Mouse (Mus musculus) c-Kit-negative CD71-positive TER-119-positive erythroid progenitor cells, embryonic 14.5 days (primary cell): ENCODE data around the gene Lgals9.
"Not testable (repeated sequence)": the region's sequence is repeated elsewhere in the genome, so short reads cannot be mapped to it uniquely, and the experiment has no call there.

Source experiments
- DNase-seq: peaks from one replicate; pipeline ENCODE4 v3.0.0-alpha.2; 2013; ENCODE audit warnings: low read depth, low spot score

The Lgals9 gene

DNA sequence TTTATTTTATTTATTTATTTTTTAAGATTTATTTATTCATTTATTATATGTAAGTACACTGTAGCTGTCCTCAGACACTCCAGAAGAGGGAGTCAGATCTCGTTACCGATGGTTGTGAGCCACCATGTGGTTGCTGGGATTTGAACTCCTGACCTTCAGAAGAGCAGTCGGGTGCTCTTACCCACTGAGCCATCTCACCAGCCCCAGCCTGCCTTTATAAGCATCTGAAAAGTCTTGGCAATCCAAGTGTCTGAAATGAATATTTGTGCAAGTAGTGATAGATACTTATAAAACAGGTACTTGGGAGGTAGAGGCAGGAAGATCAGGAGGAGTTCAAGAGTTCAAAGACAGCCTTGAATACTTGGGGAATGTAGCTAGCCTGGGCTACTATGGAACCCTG lies 22.6 kb upstream of the Lgals9 start:
- not testable (repeated sequence) for DNase-seq

DNA sequence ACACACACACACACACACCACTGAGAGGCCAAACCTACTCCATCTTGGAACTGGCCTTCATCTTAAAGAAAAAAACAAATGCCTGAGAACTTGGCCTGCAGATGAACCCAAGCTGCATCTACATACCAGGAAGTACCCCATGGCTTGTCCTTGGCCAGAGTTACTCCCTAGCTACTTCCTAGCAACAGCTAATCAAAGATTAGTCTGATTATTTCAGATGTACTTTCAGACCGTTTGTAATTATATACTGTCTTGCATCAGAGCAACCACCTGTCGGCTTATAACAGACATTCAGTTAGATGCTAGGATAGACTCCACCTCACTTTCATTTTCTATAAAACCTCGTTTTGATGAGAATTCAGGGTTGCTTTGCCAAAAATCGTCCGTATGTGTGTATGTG lies 21.7 kb upstream of the Lgals9 start:
- no peak for DNase-seq

GRCm38 (mm10) chr11:79005578-79006394 lies 21.0 kb upstream of the Lgals9 start:
- no peak for DNase-seq

- no peak for DNase-seq
These were observed 19.3 kb upstream of the Lgals9 start for GRCm38 (mm10) chr11:79003769-79004638.

GRCm38 (mm10) chr11:79003053-79003768 lies 18.5 kb upstream of the Lgals9 start:
- no peak for DNase-seq

DNA sequence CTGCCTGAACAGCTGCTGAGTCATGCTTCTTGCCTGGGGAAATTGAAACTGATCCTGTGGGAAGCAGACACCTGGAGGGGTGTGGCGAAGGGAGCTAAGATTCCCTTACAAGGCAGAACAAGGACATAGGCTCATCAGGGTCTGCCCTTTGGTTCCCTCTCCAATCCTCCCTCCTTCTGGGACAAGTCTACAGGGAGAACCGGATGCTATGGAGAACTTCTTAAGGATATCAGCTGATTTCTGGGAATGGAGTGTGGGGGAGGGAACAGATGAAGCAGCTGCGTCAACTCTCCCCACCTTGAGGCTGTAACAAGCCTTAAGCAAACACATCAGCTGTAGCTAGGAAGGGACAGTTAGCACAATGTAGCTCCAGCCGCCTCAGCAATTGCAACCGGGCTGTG lies 17.8 kb upstream of the Lgals9 start:
- no peak for DNase-seq

GRCm38 (mm10) chr11:79001871-79002270 lies 17.1 kb upstream of the Lgals9 start:
- DNase-seq, result no peak

- no peak for DNase-seq
These were observed 14.4 kb upstream of the Lgals9 start for GRCm38 (mm10) chr11:78999118-78999517.

DNA sequence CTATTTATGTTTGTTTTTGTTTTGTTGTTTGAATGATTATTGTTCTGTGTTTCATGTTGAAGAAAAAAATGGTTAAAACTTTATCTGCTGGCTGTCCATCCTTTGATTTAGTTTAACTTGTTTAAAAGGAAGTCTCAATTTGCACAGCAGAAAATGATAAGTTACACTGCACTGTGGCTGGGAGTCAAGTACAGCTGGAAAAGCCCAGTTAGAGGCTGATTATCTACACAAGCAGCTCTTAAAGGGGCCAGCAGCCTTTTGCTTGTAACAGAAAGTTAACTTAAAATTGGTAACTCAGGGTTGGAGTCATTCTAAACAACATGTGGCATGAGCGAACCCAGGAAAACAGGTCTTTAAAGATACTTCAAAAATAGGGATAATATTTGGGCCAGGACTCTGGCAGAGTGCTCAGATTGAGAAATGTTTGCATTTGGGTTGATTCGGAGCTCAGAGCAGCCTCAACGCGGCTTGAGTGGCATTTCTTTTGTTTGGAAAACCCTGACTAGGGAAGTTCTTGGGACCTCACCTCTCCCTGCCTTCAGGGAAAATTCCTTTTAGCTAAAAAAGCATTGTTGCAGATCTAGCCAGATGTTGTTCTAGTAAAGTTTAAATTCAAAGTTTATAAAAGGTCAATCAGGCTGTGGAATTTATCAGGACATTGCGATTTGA lies 6.3 kb upstream of the Lgals9 start:
- DNase-seq, result not testable (repeated sequence)

- DNase-seq, result no peak
These were observed 5.3 kb upstream of the Lgals9 start for GRCm38 (mm10) chr11:78990096-78990495.

- not testable (repeated sequence) for DNase-seq
These were observed 4.5 kb upstream of the Lgals9 start for GRCm38 (mm10) chr11:78989206-78989605.

DNA sequence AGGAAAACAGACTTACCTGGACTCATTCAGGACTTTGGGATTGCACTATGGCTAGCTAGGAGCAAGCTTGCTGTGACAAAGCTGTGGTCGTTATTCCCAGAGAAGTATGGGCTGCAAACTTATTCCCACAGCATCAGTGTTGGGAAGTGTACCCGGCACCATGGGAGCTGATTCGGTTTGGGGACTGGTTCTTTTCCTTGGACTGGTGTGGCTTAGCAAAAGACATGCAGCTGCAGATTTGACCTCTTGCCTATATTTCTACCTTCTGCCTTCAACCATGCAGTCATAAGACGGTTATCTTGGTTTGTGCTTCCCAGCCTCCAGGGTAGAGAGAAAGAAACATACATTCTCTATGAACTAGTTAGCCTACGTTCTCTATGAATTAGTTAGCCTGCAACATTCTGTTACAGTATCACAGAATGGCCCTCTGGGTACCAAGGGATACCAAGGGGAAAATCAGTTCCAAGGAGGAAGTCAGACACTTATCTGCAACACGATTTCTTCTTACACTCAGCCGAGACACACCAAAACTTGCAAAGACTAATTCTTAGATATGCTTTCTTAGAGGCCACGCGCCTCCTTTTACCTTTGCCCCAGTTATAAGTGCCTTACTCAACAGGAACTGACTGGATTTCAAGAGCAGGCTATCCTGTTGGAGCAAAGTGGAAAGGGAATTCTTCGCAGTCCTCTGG lies 1.7 kb upstream of the Lgals9 start:
- DNase-seq, result no peak

DNA sequence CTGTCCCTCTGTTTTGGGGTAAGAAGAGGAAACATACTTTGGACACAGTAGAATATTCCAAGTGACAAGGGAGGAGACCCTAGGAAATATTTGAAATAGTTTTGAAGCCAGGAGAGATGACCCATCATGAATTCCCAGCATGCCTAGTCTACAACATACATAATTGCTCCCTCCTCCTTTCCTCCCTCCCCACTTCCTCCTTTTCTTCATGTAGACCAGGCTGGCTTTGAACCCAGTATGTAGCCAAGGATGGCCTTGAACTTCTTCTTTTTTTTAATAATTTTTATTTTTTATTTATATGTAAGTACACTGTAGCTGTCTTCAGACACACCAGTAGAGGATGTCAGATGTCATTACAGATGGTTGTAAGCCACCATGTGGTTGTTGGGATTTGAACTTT lies 759 bp upstream of the Lgals9 start:
- no peak for DNase-seq

GRCm38 (mm10) chr11:78983539-78983938 lies 1.2 kb downstream of the Lgals9 start:
- no peak for DNase-seq

DNA sequence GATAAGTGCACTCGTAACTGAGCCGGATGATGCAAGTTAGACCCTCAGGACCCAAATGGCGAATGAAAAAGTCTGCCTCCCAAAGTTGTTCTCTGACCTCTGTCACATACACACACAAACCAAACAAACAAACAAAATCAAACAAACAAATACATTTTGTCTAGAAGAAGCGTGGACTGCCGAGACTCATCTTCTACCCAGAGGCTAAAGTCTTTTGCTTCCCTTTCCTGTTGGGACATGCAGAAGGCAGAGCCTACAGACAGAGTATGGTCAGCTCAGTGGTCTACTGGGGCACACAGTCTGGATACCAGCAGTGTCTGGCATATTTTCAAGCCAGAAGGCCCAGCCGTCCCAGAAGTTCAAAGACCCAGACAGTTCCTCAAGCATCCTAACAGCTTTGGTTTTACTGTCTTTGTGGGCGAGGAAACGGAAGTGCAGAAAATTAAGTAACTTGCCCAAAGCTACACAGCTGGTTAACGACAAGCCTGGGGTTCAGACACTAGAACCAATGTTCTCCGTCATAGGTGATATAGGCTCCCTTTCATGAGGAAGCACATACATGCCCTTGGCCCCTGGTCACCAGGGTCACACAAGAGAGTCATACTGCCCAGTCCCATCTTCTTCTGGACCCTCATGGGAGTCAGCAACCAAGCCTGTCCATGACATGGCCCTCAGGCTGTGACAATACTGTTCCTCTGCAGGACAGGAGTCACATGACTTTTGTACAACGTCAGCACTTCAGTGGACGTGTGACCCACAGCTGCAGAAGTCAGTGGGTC lies 2.0 kb downstream of the Lgals9 start:
- DNase-seq, result no peak

DNA sequence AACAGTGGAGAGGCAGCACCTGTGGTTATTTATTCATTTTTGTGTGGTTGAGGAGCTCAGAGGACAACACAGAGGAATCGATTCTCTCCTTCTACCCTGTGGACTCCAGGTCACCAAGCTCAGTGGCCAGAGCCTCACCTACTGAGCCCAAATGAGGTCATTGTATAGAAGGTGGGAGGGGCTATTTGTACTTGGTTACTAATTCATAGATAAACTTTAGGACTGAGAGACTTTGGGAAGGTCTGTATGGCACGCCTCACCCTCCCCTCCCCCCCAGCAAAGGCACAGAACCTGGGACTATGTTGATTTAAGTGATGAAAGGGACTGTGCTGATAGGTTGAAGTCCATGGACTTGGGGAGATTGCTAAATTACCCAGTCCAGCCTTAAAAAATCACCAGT lies 2.7 kb downstream of the Lgals9 start:
- DNase-seq, result no peak

GRCm38 (mm10) chr11:78980083-78980634 lies 4.6 kb downstream of the Lgals9 start:
- no peak for DNase-seq

DNA sequence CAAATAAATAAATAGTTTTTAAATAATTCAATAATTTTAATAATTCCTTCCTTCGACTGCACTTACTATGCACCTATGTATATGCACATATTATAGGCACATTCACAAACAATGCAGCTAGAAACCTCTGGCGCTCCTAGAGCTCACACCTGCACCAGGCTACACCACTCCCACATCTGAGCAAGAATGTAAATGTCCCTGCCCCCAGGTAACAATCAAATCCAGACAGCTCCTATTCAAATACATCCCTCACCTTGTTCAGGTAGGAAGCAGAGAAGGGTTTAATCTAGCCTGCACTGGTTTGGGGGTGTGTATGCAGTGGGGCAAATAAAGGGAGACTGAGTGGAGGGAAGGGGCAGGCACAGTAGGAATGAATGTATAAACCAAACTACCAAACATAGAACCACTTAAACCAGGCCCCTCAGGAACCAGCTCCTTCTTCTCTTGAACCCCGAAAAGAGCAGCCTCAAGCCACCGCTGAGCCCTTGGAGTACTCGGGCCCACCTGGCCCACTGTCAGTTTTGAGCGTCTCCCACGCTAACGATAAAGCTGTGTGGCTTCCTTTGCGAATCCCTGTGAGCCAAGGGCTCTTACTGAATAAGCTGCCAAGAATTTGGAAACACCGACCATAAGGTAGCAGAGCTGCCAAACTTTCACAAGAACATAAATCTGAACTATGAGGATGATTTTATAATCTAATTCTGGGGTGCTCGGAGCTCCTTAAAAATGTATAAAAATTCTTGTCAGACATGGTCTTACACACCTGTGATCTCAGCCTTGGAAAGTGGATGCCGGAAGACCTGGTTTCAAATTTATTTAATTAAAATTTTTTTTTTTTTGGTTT lies 6.3 kb downstream of the Lgals9 start:
- no peak for DNase-seq
